Mouse (Mus musculus): ENCODE measurements around the gene Ren1. TPM values are rescaled to one million over a fixed set of nuclear protein-coding genes. Genes with fewer than 3 reads are reported as not detected.
A peak's percentile ranks its signal among the peaks of the same experiment; 100 is the strongest.

The Ren1 gene
- polyA plus RNA-seq (2016; fragmentation: Nextera tagmentation; extraction: Ambion mirVana), result not detected in 2 replicates

DNA sequence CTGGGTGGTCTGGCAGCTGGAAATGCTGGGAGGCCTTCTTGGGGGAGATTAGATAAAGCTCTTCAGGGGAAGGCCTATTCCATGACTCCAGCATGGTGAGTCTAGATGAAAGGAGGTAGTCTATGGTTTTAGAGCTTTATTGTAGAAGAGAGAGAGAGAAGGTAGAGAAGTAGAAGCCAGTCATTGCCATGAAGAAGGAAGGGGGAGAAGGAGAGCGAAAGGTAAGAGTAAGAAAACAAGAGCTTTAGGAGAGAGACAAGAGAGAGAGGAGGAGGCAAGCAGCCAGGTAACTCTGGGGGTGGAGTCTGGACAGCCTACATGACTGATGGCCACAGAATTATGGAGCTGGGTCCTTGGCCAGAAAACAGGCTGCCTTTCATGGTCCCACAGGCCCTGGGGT is at the start of gene Ren1:
Gene Ren1, plus strand, starts transcription at position 301 of the 400 bp plus-strand sequence.
- Histone ChIP-seq H3K36me3 (no peaks in the 10 kb centered on the region), H3K27ac (replicated peaks) (no peak within 1 kb of the TSS), H3K4me3 (no peak within 1 kb of the TSS), H3K27me3 (ENCODE audit: low read depth, poor library complexity, severe bottlenecking) (peaks cover 27% of the 10 kb centered on the region), H3K9me3 (replicated peaks) (no peaks in the 10 kb centered on the region), H3K4me1 (peaks cover 11% of the 10 kb centered on the region)
- 96% methylated on average over 1 of the region's 1 CpGs for WGBS
- DNase-seq (ENCODE audit: low spot score), result no peak

DNA sequence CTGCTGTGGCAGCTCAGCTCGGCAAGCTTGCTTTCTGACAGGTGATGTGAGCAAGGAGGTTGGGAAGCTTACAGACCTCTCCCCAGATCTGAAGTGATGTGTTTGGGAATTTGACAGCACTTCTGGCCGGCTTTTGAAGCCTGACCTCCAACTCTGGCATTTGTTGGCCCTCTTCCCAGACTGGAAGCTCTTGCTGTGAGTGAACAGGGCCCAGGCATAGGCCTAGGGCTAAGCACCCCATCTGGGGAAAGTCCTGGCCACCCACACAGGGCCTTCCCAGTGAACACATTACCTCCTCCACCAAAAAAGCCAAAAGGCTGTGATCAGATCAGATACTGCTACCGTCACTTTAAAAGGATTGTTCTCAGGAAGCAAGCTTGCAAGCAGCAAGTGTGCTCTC is 47.8 kb upstream of the Ren1 start:
- Histone ChIP-seq H3K27me3 (ENCODE audit: low read depth, poor library complexity, severe bottlenecking) (peaks cover 21% of the 10 kb centered on the region), H3K4me3 (no peak overlapping the region), H3K9me3 (replicated peaks) (no peaks in the 10 kb centered on the region), H3K4me1 (peaks cover 13% of the 10 kb centered on the region), H3K27ac (replicated peaks) (no peak overlapping the region), H3K36me3 (peaks cover 37% of the 10 kb centered on the region)
- 69% methylated on average over 3 of the region's 3 CpGs for WGBS
- no peak for DNase-seq (ENCODE audit: low spot score)

DNA sequence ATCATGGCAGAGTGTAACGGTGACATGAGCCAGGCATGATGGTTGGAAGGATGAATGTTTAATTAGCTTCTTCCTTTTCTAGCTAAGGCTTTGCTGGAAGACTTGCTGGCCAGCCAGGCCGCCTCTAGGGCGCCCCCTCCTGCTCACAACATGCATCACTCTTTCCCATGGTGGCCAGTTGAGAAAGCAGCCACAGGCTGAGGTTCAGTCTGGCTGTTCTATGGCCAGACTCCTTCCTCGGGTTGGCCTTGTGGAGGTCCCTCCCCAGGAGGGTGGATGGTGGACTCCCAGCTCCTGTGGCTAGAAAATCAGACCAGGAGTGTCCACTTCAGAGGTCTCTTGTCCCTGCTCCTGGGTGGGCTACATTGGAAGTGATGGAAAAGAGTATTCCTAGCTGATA is 43.5 kb upstream of the Ren1 start:
- WGBS, result 7% methylated on average over 4 of the region's 4 CpGs
- Histone ChIP-seq H3K4me3 (no peak overlapping the region), H3K27me3 (ENCODE audit: low read depth, poor library complexity, severe bottlenecking) (peaks cover 4% of the 10 kb centered on the region; the same call in 1 of the 2 replicates), H3K27ac (replicated peaks) (peak overlapping the region; percentile 70; the same call in 1 of the 2 replicates), H3K9me3 (replicated peaks) (no peaks in the 10 kb centered on the region), H3K4me1 (peaks cover 9% of the 10 kb centered on the region), H3K36me3 (no peaks in the 10 kb centered on the region)
- DNase-seq (ENCODE audit: low spot score), result peak; percentile 83

DNA sequence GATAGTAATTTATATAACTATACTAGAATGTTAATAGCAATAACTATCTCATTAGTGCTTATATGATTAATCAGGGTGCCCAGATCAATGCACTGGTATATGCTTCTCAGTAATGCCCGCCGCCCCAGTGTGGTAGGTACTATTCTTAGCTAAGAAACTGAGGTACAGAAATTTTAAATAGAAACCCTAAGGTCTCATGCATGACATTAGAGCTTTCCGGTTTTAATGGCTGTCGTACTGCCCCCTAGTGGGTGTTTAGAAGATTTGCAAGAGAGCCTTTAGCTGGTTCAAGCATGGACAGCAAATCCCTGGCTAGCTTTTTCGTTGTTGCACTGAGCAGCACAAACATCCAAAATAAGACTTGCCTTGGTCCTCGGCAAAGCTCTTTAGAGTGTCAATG is 43.0 kb upstream of the Ren1 start:
- Histone ChIP-seq H3K27me3 (ENCODE audit: low read depth, poor library complexity, severe bottlenecking) (peaks cover 4% of the 10 kb centered on the region; the same call in 1 of the 2 replicates), H3K36me3 (no peaks in the 10 kb centered on the region), H3K27ac (replicated peaks) (no peak overlapping the region), H3K4me3 (no peak overlapping the region), H3K4me1 (peaks cover 14% of the 10 kb centered on the region), H3K9me3 (replicated peaks) (no peaks in the 10 kb centered on the region)
- DNase-seq (ENCODE audit: low spot score), result peak; percentile 43
- WGBS, result 21% methylated on average over 6 of the region's 6 CpGs

DNA sequence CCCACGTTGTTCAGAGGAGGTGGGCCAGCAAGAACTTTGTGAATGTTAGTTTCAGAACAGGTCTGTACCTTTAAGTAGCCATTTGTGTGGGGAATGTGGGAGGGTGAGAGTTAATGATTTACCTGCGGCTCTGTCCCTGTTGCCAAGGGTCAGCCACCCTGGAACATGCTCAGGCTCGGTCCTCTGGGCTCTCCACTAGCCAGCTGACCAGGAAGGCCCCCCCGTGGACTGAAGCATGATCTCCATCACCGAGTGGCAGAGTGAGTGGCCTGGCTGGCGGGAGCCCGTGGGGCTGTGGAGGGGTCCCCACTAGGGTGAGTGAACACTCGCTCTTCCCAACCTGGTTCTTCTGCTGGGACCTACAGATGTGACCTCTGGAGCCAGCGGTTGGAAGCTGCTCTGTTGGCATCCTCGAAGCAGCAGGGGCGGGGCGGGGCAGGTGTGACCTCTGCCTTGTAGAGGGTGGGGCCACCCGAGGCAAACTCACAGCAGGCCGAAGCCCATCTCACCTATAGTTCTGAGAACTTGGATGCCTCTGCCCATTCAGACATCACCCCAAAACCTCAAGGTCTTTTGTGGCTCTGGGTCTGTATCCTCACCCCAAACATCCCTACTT is 40.5 kb upstream of the Ren1 start, which contains the start of gene Golt1a:
Gene Golt1a, plus strand, starts transcription at position 149 of the 616 bp plus-strand sequence.
- Histone ChIP-seq H3K27ac (replicated peaks) (no peak within 1 kb of the TSS), H3K4me1 (peaks cover 17% of the 10 kb centered on the region), H3K4me3 (no peak within 1 kb of the TSS), H3K9me3 (replicated peaks) (no peaks in the 10 kb centered on the region), H3K36me3 (no peaks in the 10 kb centered on the region), H3K27me3 (ENCODE audit: low read depth, poor library complexity, severe bottlenecking) (peaks cover 4% of the 10 kb centered on the region; the same call in 1 of the 2 replicates)
- DNase-seq (ENCODE audit: low spot score), result no peak
- WGBS, result 67% methylated on average over 14 of the region's 14 CpGs

DNA sequence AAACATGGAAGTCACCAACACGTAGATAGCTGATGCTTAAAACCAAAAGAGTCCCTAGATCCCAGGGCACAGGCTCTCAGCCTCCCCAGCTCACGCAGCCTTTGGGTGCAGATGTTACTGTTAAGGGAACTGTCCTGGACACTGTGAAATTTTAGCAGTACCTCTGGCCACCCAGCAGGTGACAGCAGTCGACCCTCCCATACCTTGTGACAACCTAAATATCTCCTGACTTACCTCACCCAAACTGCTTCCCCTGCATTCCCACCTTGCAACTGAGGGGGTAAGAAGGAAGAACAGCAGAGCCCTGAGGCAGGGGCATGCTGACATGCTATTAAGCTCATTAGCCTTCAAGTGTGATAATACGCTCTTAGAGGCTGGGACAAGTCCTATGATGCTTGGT is 39.1 kb upstream of the Ren1 start:
- WGBS, result 65% methylated on average over 4 of the region's 4 CpGs
- Histone ChIP-seq H3K27ac (replicated peaks) (no peak overlapping the region), H3K9me3 (replicated peaks) (no peaks in the 10 kb centered on the region)

DNA sequence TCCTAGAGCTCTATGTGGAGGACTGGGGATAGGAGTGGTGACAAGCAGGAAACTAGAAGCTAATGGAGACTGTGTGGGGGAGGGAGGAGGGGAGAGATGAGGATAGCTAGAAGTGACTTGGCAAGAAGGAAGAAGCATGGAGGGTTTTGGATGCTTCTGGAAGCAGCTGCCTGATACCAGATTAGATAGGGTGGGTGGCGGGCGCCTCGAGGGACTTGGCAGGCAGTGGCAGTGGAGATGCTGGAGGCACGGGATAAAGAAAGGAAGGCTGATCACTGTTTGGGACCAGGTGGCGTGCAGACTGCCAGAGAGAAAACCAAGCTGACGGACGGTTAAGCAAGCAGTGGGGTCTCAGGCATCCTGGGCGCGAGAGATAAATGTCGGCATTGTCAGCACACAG is 38.4 kb upstream of the Ren1 start:
- no peak overlapping the region for H3K4me3 ChIP-seq
- H3K4me1 ChIP-seq, result peaks cover 15% of the 10 kb centered on the region
- H3K36me3 ChIP-seq, result no peaks in the 10 kb centered on the region
- 0 out of 2 replicates have a peak overlapping the region, but pooled peaks have one; percentile 10 for H3K27ac ChIP-seq (replicated peaks)
- H3K9me3 ChIP-seq (replicated peaks), result no peaks in the 10 kb centered on the region
- 37% methylated on average over 10 of the region's 10 CpGs for WGBS
- DNase-seq (ENCODE audit: low spot score), result no peak
- peaks cover 4% of the 10 kb centered on the region; the same call in 1 of the 2 replicates for H3K27me3 ChIP-seq (ENCODE audit: low read depth, poor library complexity, severe bottlenecking)

More for the DNA sequence above, 39.1 kb upstream of the Ren1 start:
- Histone ChIP-seq H3K36me3 (no peaks in the 10 kb centered on the region), H3K4me1 (peaks cover 17% of the 10 kb centered on the region), H3K4me3 (no peak overlapping the region), H3K27me3 (ENCODE audit: low read depth, poor library complexity, severe bottlenecking) (peaks cover 4% of the 10 kb centered on the region; the same call in 1 of the 2 replicates)
- no peak for DNase-seq (ENCODE audit: low spot score)

DNA sequence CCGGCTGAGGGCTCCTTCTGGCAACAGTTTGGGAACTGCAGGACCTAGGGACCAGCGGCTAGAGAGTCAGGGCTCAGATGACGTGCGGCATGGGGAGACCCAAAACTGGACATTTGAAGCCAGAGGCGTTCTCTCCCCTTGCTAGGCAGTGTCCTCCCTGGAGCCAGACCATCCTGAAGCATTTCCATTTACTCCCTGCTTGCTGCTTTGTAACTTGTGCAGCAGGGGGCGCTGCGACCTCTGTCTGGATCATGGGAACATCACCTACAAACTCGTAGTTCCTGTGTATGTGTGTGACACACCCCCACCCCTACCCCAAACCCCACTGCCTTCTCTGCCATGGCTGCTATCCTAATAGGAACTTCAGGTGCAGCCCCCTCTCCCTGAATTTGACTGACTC is 35.9 kb upstream of the Ren1 start:
- peaks cover 8% of the 10 kb centered on the region; the same call in 1 of the 2 replicates for H3K9me3 ChIP-seq (replicated peaks)
- DNase-seq (ENCODE audit: low spot score), result peak; percentile 68
- no peak overlapping the region for H3K4me3 ChIP-seq
- H3K27me3 ChIP-seq (ENCODE audit: low read depth, poor library complexity, severe bottlenecking), result peaks cover 4% of the 10 kb centered on the region; the same call in 1 of the 2 replicates
- H3K36me3 ChIP-seq, result no peaks in the 10 kb centered on the region
- 21% methylated on average over 8 of the region's 8 CpGs for WGBS
- peaks cover 10% of the 10 kb centered on the region for H3K4me1 ChIP-seq
- H3K27ac ChIP-seq (replicated peaks), result no peak overlapping the region

DNA sequence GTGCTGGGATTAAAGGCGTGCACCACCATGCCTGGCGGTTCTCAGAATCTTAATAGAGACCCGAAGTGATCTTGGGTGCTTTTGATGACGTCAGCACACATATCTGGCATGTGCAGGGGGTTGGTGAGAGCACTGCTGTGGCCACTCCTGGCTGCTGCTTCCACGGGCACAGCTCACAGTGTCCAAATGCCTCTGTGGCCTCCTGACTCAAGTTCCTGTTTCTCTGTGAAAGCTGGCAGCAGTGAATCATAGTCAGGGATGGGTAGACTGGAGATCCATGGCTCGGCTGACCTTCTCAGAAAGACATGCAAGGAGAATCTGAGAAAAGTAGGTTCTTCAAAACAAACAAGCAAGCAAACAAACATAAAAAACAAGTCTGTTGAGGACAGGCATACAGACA is 34.5 kb upstream of the Ren1 start:
- 89% methylated on average over 6 of the region's 6 CpGs for WGBS
- H3K4me1 ChIP-seq, result peaks cover 10% of the 10 kb centered on the region
- no peaks in the 10 kb centered on the region for H3K36me3 ChIP-seq
- no peak for DNase-seq (ENCODE audit: low spot score)
- peaks cover 8% of the 10 kb centered on the region; the same call in 1 of the 2 replicates for H3K9me3 ChIP-seq (replicated peaks)
- H3K27ac ChIP-seq (replicated peaks), result no peak overlapping the region
- 0 out of 2 replicates have a peak, but pooled peaks cover 2% of the 10 kb centered on the region for H3K27me3 ChIP-seq (ENCODE audit: low read depth, poor library complexity, severe bottlenecking)
- H3K4me3 ChIP-seq, result no peak overlapping the region

DNA sequence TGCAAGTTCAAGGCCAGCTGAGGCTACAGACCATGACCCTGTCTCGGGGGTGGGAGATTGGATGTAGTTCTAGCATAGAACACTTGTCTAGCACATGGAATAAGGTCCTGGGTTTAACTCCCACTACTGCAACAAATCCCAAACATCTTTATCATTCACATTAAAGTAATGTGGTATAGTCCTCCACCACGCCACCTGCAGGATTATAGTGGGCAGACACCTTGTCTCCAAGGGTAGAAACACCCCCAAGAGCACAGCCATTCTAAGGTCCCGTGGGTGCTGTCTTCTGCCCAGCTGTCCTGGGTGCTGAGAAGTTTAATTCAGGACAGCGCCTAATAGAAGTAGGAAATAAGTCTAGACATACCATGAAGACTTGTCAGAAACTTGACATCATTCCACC is 33.7 kb upstream of the Ren1 start:
- no peak for DNase-seq (ENCODE audit: low spot score)
- H3K27ac ChIP-seq (replicated peaks), result no peak overlapping the region
- 82% methylated on average over 4 of the region's 4 CpGs for WGBS
- peaks cover 8% of the 10 kb centered on the region; the same call in 1 of the 2 replicates for H3K9me3 ChIP-seq (replicated peaks)
- peaks cover 10% of the 10 kb centered on the region for H3K4me1 ChIP-seq
- H3K36me3 ChIP-seq, result no peaks in the 10 kb centered on the region
- H3K4me3 ChIP-seq, result no peak overlapping the region
- peaks cover 6% of the 10 kb centered on the region; the same call in 1 of the 2 replicates for H3K27me3 ChIP-seq (ENCODE audit: low read depth, poor library complexity, severe bottlenecking)

DNA sequence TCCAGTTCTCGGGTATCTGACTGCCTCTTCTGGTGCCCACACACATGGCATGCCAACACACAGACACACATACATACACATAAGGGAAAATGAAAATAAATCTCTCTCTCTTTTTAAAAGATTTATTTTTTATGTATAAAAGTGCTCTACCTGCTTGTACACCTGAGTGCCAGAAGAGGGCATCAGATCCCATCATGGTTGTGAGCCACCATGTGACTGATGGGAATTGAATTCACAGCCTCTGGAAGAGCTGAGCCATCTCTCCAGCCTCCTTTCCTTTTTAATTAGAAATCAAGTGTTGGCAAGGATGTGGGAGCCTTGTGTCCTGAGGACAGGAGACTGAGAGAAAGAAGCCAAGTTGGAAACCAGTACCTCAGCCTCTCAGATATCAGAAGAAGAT is 33.2 kb upstream of the Ren1 start:
- H3K4me1 ChIP-seq, result peaks cover 5% of the 10 kb centered on the region
- H3K27me3 ChIP-seq (ENCODE audit: low read depth, poor library complexity, severe bottlenecking), result peaks cover 6% of the 10 kb centered on the region; the same call in 1 of the 2 replicates
- no peak overlapping the region for H3K4me3 ChIP-seq
- H3K27ac ChIP-seq (replicated peaks), result no peak overlapping the region
- no peak for DNase-seq (ENCODE audit: low spot score)
- H3K36me3 ChIP-seq, result no peaks in the 10 kb centered on the region
- H3K9me3 ChIP-seq (replicated peaks), result peaks cover 8% of the 10 kb centered on the region; the same call in 1 of the 2 replicates
- 84% methylated on average over 1 of the region's 1 CpGs for WGBS

DNA sequence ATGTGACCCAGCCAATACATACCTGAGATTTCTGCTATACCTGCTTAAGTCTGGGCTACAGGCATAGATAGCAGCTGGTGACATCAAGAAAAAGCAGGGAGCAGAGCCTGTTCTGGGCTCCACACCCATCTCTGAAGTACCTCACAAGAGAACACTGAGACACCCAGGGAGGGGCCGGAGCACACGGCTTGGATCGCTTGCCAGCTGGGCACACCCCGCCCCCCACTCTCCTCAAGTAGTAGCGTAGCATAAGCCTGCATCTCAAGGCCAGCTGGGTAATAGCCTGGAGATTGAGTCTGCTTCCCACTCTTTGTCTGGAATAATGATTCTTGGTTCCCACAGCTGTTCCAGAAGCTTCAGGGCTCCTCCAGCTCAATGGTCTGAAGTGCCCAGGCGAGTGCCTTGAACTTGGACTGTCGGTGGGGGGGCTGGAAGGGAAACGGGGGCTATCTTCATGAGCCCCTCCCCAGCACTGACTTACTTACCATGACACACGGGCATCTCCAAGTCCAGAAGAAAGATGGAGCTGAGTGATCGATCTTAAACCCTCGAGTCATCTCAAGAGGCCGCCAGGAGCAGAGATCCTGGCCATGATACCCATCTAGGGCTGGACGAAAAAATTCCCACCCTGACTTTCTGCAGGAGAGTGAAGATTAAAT is 28.9 kb upstream of the Ren1 start, which contains the start of gene Kiss1:
Gene Kiss1, plus strand, starts transcription at position 609 of the 659 bp plus-strand sequence.
- no peak for DNase-seq (ENCODE audit: low spot score)
- peaks cover 10% of the 10 kb centered on the region for H3K4me1 ChIP-seq
- no peak within 1 kb of the TSS for H3K4me3 ChIP-seq
- WGBS, result 86% methylated on average over 13 of the region's 13 CpGs
- H3K9me3 ChIP-seq (replicated peaks), result peaks cover 8% of the 10 kb centered on the region; the same call in 1 of the 2 replicates
- peaks cover 17% of the 10 kb centered on the region for H3K27me3 ChIP-seq (ENCODE audit: low read depth, poor library complexity, severe bottlenecking)
- H3K36me3 ChIP-seq, result no peaks in the 10 kb centered on the region
- no peak within 1 kb of the TSS for H3K27ac ChIP-seq (replicated peaks)

DNA sequence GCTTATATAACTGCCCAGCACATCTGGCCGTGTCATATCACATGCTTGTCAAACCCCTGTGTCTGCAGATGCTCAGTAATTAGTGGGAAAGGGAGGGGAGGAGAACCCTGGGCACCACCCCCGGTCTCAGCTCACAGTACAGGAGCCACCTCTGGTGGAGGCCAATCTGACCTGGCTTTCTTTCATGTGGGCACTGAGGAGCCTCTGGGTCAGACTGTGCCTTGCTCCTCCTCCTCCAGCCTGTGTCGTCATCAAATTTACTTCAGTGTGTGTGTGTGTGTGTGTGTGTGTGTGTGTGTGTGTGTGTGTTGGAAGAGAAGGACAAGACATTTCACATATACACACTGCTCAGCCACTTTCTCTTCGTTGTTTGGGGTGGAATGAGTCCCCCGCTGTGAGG is 27.0 kb upstream of the Ren1 start:
- WGBS, result 69% methylated on average over 5 of the region's 5 CpGs
- Histone ChIP-seq H3K9me3 (replicated peaks) (peaks cover 5% of the 10 kb centered on the region; the same call in 1 of the 2 replicates), H3K4me3 (no peak overlapping the region), H3K36me3 (no peaks in the 10 kb centered on the region), H3K4me1 (peaks cover 14% of the 10 kb centered on the region), H3K27ac (replicated peaks) (0 out of 2 replicates have a peak overlapping the region, but pooled peaks have one; percentile 33), H3K27me3 (ENCODE audit: low read depth, poor library complexity, severe bottlenecking) (peaks cover 33% of the 10 kb centered on the region)
- DNase-seq (ENCODE audit: low spot score), result no peak
